Mouse (Mus musculus) thymus, postnatal 10 days (tissue): ENCODE results near the gene Gm10840.
A peak's percentile ranks its signal among the peaks of the same experiment; 100 is the strongest.
"Not testable (repeated sequence)": the region's sequence is repeated elsewhere in the genome, so short reads cannot be mapped to it uniquely, and the experiment has no call there.

Experiments used
- DNase-seq, 2 experiments: peaks; one replicate each; pipeline ENCODE4 v3.0.0; 2021; ENCODE audit warnings: low spot score in 2 of 2

Gene Gm10840

GRCm38 (mm10) chr11:106160841-106161721 lies at the start of gene Gm10840, which contains the start of gene Limd2:
Gm10840 (plus strand) TSS chr11:106160850.
Limd2 (minus strand) TSS chr11:106160860.
- DNase-seq, result peak; percentile 70 to 71

- DNase-seq, result no peak
Observed at GRCm38 (mm10) chr11:106111688-106112087, 49.0 kb upstream of the Gm10840 start.

GRCm38 (mm10) chr11:106122221-106122620 lies 38.4 kb upstream of the Gm10840 start:
- DNase-seq, result no peak

GRCm38 (mm10) chr11:106122736-106123135 lies 37.9 kb upstream of the Gm10840 start:
- peak; percentile 17 to 29 for DNase-seq

- DNase-seq, result no peak
Observed at GRCm38 (mm10) chr11:106124784-106125183, 35.9 kb upstream of the Gm10840 start.

GRCm38 (mm10) chr11:106125827-106126226 lies 34.8 kb upstream of the Gm10840 start:
- DNase-seq, result no peak

GRCm38 (mm10) chr11:106126727-106127373 lies 33.8 kb upstream of the Gm10840 start:
- not testable (repeated sequence) for DNase-seq

- no peak for DNase-seq
Observed at GRCm38 (mm10) chr11:106129477-106129876, 31.2 kb upstream of the Gm10840 start.

GRCm38 (mm10) chr11:106132516-106132915 lies 28.1 kb upstream of the Gm10840 start:
- no peak for DNase-seq

GRCm38 (mm10) chr11:106134580-106135528 lies 25.8 kb upstream of the Gm10840 start:
- no peak for DNase-seq

- no peak for DNase-seq
Observed at GRCm38 (mm10) chr11:106151219-106151618, 9.4 kb upstream of the Gm10840 start.

- DNase-seq, result no peak
Observed at GRCm38 (mm10) chr11:106152132-106152531, 8.5 kb upstream of the Gm10840 start.

GRCm38 (mm10) chr11:106154091-106154490 lies 6.6 kb upstream of the Gm10840 start:
- no peak for DNase-seq

GRCm38 (mm10) chr11:106154770-106155169 lies 5.9 kb upstream of the Gm10840 start:
- DNase-seq, result no peak

GRCm38 (mm10) chr11:106155761-106156160 lies 4.9 kb upstream of the Gm10840 start:
- no peak for DNase-seq

- no peak for DNase-seq
Observed at GRCm38 (mm10) chr11:106156257-106156656, 4.4 kb upstream of the Gm10840 start.

GRCm38 (mm10) chr11:106157154-106157553 lies 3.5 kb upstream of the Gm10840 start:
- DNase-seq, result no peak

GRCm38 (mm10) chr11:106158081-106158929 lies 2.3 kb upstream of the Gm10840 start:
- DNase-seq, result peak; percentile 67 to 71

GRCm38 (mm10) chr11:106158930-106159215 lies 1.8 kb upstream of the Gm10840 start:
- DNase-seq, result no peak

GRCm38 (mm10) chr11:106159216-106159920 lies 1.3 kb upstream of the Gm10840 start:
- peak; percentile 94 for DNase-seq
